Mouse (Mus musculus): ENCODE measurements around the gene Mllt3. TPM values are rescaled to one million over a fixed set of nuclear protein-coding genes. Genes with fewer than 3 reads are reported as not detected.

The Mllt3 gene
- total and polyA plus RNA-seq, 3 experiments = 15.4 to 75.3 TPM; not detected in 1

GRCm38 (mm10) chr4:87927354-87927753 is 105.8 kb downstream of the Mllt3 start:
- TF ChIP-seq TBP (IDR thresholded peaks at IDR 0.05; ENCODE audit: low read depth, low read length) (no peak), ZNF384 (IDR thresholded peaks at IDR 0.05; ENCODE audit: low read depth, low read length) (no peak), TCF12 (IDR thresholded peaks at IDR 0.05; ENCODE audit: low read depth, low read length) (no peak), BHLHE40 (IDR thresholded peaks at IDR 0.05; ENCODE audit: borderline replicate concordance, low read depth, low read length) (no peak), KAT2A (conservative IDR thresholded peaks at IDR 0.05; ENCODE audit: low read depth, low read length) (no peak), HCFC1 (IDR thresholded peaks at IDR 0.05; ENCODE audit: low read depth, low read length) (no peak), RAD21 (IDR thresholded peaks at IDR 0.05; ENCODE audit: low read depth, low read length) (no peak), ZKSCAN1 (IDR thresholded peaks at IDR 0.05; ENCODE audit: low read depth, low read length) (no peak), MAX (IDR thresholded peaks at IDR 0.05; ENCODE audit: low read length) (no peak), ELF1 (IDR thresholded peaks at IDR 0.05; ENCODE audit: low read depth, low read length) (no peak), MYB (IDR thresholded peaks at IDR 0.05; ENCODE audit: low read depth, low read length) (no peak)
- peaks cover 0 to 20% of the 10 kb centered on the region in 2 experiments; a peak in 2 of 4 replicates for H3K36me3 ChIP-seq (ENCODE audit: control insufficient read depth in 1 of 2, insufficient read depth in 2 of 2, low read length in 2 of 2)
- no peak for DNase-seq (ENCODE audit: low read depth, low spot score)
- peaks cover 2 to 10% of the 10 kb centered on the region in 2 experiments for H3K4me1 ChIP-seq (ENCODE audit: control insufficient read depth in 1 of 2, insufficient read depth in 2 of 2, low read length in 2 of 2)
- H3K79me2 ChIP-seq (ENCODE audit: control insufficient read depth, insufficient read depth, low read length, poor library complexity) = no peaks in the 10 kb centered on the region
- no peaks in the 10 kb centered on the region for H3K27me3 ChIP-seq (ENCODE audit: control insufficient read depth in 1 of 2, insufficient read depth in 2 of 2, low read length in 2 of 2)
- no peak overlapping the region for H3K27ac ChIP-seq (ENCODE audit: control insufficient read depth, low read depth, low read length)
- H3K4me3 ChIP-seq (ENCODE audit: control insufficient read depth in 1 of 2, insufficient read depth in 1 of 2, low read depth in 2 of 2, low read length in 2 of 2) = no peak overlapping the region
- no peak overlapping the region for H3K9ac ChIP-seq (ENCODE audit: control insufficient read depth, low read depth, low read length, poor library complexity, severe bottlenecking)
- no peaks in the 10 kb centered on the region for H3K9me3 ChIP-seq (replicated peaks; ENCODE audit: insufficient read depth, low read length)

GRCm38 (mm10) chr4:87920664-87921063 is 112.5 kb downstream of the Mllt3 start:
- Histone ChIP-seq H3K36me3 (ENCODE audit: control insufficient read depth in 1 of 2, insufficient read depth in 2 of 2, low read length in 2 of 2) (peaks cover 0 to 2% of the 10 kb centered on the region in 2 experiments; a peak in 2 of 4 replicates), H3K27me3 (ENCODE audit: control insufficient read depth in 1 of 2, insufficient read depth in 2 of 2, low read length in 2 of 2) (no peaks in the 10 kb centered on the region), H3K27ac (ENCODE audit: control insufficient read depth, low read depth, low read length) (no peak overlapping the region), H3K4me3 (ENCODE audit: control insufficient read depth in 1 of 2, insufficient read depth in 1 of 2, low read depth in 2 of 2, low read length in 2 of 2) (no peak overlapping the region), H3K4me1 (ENCODE audit: control insufficient read depth in 1 of 2, insufficient read depth in 2 of 2, low read length in 2 of 2) (peaks cover 0 to 4% of the 10 kb centered on the region in 2 experiments; a peak in 2 of 4 replicates), H3K9ac (ENCODE audit: control insufficient read depth, low read depth, low read length, poor library complexity, severe bottlenecking) (no peak overlapping the region), H3K79me2 (ENCODE audit: control insufficient read depth, insufficient read depth, low read length, poor library complexity) (no peaks in the 10 kb centered on the region), H3K9me3 (replicated peaks; ENCODE audit: insufficient read depth, low read length) (no peaks in the 10 kb centered on the region)
- no peak for DNase-seq (ENCODE audit: low read depth, low spot score)
- TF ChIP-seq POLR2A (IDR thresholded peaks at IDR 0.05; ENCODE audit: control insufficient read depth in 1 of 2, insufficient read depth in 1 of 2, low read depth in 1 of 2, low read length in 2 of 2, poor library complexity in 1 of 2) = no peak
- TF ChIP-seq TBP (IDR thresholded peaks at IDR 0.05; ENCODE audit: low read depth, low read length) = no peak
- TF ChIP-seq MAZ (IDR thresholded peaks at IDR 0.05; ENCODE audit: low read depth, low read length) = no peak
- no peak for TF ChIP-seq BHLHE40 (IDR thresholded peaks at IDR 0.05; ENCODE audit: borderline replicate concordance, low read depth, low read length)
- TF ChIP-seq POLR2AphosphoS5 (IDR thresholded peaks at IDR 0.05; ENCODE audit: borderline replicate concordance, low read depth, low read length) = no peak
- TF ChIP-seq NELFE (IDR thresholded peaks at IDR 0.05; ENCODE audit: low read depth, low read length) = no peak
- TF ChIP-seq NRF1 (IDR thresholded peaks at IDR 0.05; ENCODE audit: insufficient read depth, low read depth, low read length, poor library complexity, severe bottlenecking) = no peak
- no peak for TF ChIP-seq ZKSCAN1 (IDR thresholded peaks at IDR 0.05; ENCODE audit: low read depth, low read length)
- no peak for TF ChIP-seq ZC3H11A (IDR thresholded peaks at IDR 0.05; ENCODE audit: low read depth, low read length)
- no peak for TF ChIP-seq HCFC1 (IDR thresholded peaks at IDR 0.05; ENCODE audit: low read depth, low read length)
- TF ChIP-seq EP300 (IDR thresholded peaks at IDR 0.05; ENCODE audit: low read depth in 1 of 2, low read length in 2 of 2) = no peak
- TF ChIP-seq MAX (IDR thresholded peaks at IDR 0.05; ENCODE audit: low read length) = no peak

All from MEL (cell line).